In the genomic region with DNA sequence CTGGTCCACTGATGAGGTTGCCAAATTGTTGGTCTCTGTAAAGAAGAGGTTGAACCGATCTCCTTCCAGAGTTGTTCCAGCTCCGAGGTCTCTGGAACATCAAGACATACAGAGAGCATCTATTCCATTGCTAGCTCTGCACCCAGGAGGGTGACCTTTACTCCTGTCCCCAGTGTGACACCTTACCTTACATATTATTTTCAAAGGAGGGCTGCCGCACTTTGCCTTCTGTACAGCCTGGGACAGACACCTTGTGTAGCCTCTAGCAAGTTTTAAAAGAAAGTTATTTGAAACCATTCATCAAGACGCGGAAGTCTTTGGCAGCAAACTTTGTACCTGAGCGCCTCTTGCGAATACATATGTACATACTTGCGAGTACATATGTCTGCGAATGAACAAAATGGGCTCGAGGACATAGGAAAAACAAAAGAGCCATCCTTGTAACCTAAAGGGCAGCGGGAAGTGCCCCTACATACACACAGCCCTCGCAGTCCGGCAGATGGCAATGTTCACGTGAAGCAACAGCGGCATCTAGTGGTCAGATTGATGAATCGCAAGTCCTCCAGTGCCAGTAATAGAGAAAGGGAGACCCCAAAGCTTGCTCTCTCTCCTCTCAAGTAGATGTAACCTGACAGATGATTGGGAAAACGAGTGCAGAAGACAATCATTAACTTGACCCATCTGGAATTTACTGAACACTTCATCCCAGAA, we compare ENCODE assay signal across 8 mouse cellular contexts.
A peak's percentile ranks its signal among the peaks of the same experiment; 100 is the strongest.
DNase-seq lines count a peak whose midpoint lies in the region; ATAC-seq and TF ChIP-seq lines count a peak whose summit lies in the region.

No protein-coding gene starts in this region.

- intact Hi-C loops in heart, postnatal 14 days (cut with DNase I): loop anchor here (1.0 to 10.0 kb wide), 4 partner anchors 131 to 1001 kb away; partner anchors contain the start of gene Wif1

- peak; percentile 84 for TF ChIP-seq RAD21 in MEL (IDR thresholded peaks at IDR 0.05; ENCODE audit: low read depth, low read length)

- no peak overlapping the region for H3K9ac ChIP-seq in MEL (ENCODE audit: control insufficient read depth, low read depth, low read length, poor library complexity, severe bottlenecking)
- no peak overlapping the region for H3K9ac ChIP-seq in embryonic facial prominence, embryonic 12.5 days
- no peak overlapping the region for H3K9ac ChIP-seq in lung, embryonic 16.5 days (ENCODE audit: low read length)

- TF ChIP-seq POLR2A in MEL (IDR thresholded peaks at IDR 0.05; ENCODE audit: control insufficient read depth in 1 of 2, insufficient read depth in 1 of 2, low read depth in 1 of 2, low read length in 2 of 2, poor library complexity in 1 of 2): no peak
- no peak for TF ChIP-seq POLR2A in bone marrow, adult 2 months (IDR thresholded peaks at IDR 0.05; ENCODE audit: borderline replicate concordance, control insufficient read depth, low read depth, low read length)

- H3K4me2 ChIP-seq in embryonic facial prominence, embryonic 12.5 days (replicated peaks): peak overlapping the region; percentile 31
- H3K4me2 ChIP-seq in lung, embryonic 16.5 days (ENCODE audit: low read depth, low read length): no peak overlapping the region

- H3K27me3 ChIP-seq in MEL (ENCODE audit: control insufficient read depth in 1 of 2, insufficient read depth in 2 of 2, low read length in 2 of 2): no peaks in the 10 kb centered on the region
- 0 out of 2 replicates have a peak, but pooled peaks cover 3% of the 10 kb centered on the region for H3K27me3 ChIP-seq in embryonic facial prominence, embryonic 12.5 days
- no peaks in the 10 kb centered on the region for H3K27me3 ChIP-seq in lung, embryonic 16.5 days (ENCODE audit: control insufficient read depth, insufficient read depth, low read depth, low read length)

- H3K27ac ChIP-seq in MEL (ENCODE audit: control insufficient read depth, low read depth, low read length): no peak overlapping the region
- H3K27ac ChIP-seq in bone marrow, adult 2 months (ENCODE audit: control insufficient read depth, insufficient read depth, low read depth, low read length, poor library complexity): no peak overlapping the region
- H3K27ac ChIP-seq in embryonic facial prominence, embryonic 12.5 days: no peak overlapping the region
- H3K27ac ChIP-seq in lung, embryonic 16.5 days (ENCODE audit: low read length): no peak overlapping the region

- WGBS in bone marrow, adult 2 months: 24% methylated on average over 17 of the region's 17 CpGs
- WGBS in embryonic facial prominence, embryonic 12.5 days: 22% methylated on average over 17 of the region's 17 CpGs
- 24% methylated on average over 17 of the region's 17 CpGs for WGBS in lung, embryonic 16.5 days

- TF ChIP-seq EP300 in MEL (IDR thresholded peaks at IDR 0.05; ENCODE audit: low read depth in 1 of 2, low read length in 2 of 2): no peak

- no peak for ATAC-seq in embryonic facial prominence, embryonic 12.5 days (ENCODE audit: insufficient number of reproducible peaks, insufficient read depth, low FRiP score, low TSS enrichment)
- peak; percentile 48 for ATAC-seq in lung, embryonic 16.5 days (ENCODE audit: low read depth)

- peak; percentile 88 to 94 (median 94) for TF ChIP-seq CTCF in MEL (IDR thresholded peaks at IDR 0.05 in 2 of 3, conservative IDR thresholded peaks at IDR 0.05 in 1 of 3; ENCODE audit: control insufficient read depth in 1 of 3, insufficient read depth in 1 of 3, low read depth in 2 of 3, low read length in 3 of 3, poor library complexity in 1 of 3, severe bottlenecking in 1 of 3)
- TF ChIP-seq CTCF in bone marrow, adult 2 months (IDR thresholded peaks at IDR 0.05; ENCODE audit: control insufficient read depth, insufficient read depth, low read length): peak; percentile 93

- DNase-seq in MEL (ENCODE audit: low read depth, low spot score): peak; percentile 81
- peak; percentile 57 to 78 for DNase-seq in heart, postnatal 14 days
- peak; percentile 36 to 76 for DNase-seq in kidney, postnatal 36 days
- DNase-seq in ovary, postnatal 10 days (ENCODE audit: low spot score): peak; percentile 35
- DNase-seq in thymus, postnatal 25 days: peak; percentile 70

- peaks cover 0 to 4% of the 10 kb centered on the region in 2 experiments; a peak in 2 of 4 replicates for H3K36me3 ChIP-seq in MEL (ENCODE audit: control insufficient read depth in 1 of 2, insufficient read depth in 2 of 2, low read length in 2 of 2)
- H3K36me3 ChIP-seq in embryonic facial prominence, embryonic 12.5 days: no peaks in the 10 kb centered on the region
- H3K36me3 ChIP-seq in lung, embryonic 16.5 days (ENCODE audit: control insufficient read depth, insufficient read depth, low read length): no peaks in the 10 kb centered on the region

- H3K4me1 ChIP-seq in MEL (ENCODE audit: control insufficient read depth in 1 of 2, insufficient read depth in 2 of 2, low read length in 2 of 2): peaks cover 0 to 6% of the 10 kb centered on the region in 2 experiments; a peak in 3 of 4 replicates
- peaks cover 1% of the 10 kb centered on the region; the same call in 1 of the 2 replicates for H3K4me1 ChIP-seq in bone marrow, adult 2 months (ENCODE audit: control insufficient read depth, insufficient read depth, low read length)
- peaks cover 2% of the 10 kb centered on the region; the same call in 1 of the 2 replicates for H3K4me1 ChIP-seq in embryonic facial prominence, embryonic 12.5 days
- peaks cover 3% of the 10 kb centered on the region for H3K4me1 ChIP-seq in lung, embryonic 16.5 days (replicated peaks; ENCODE audit: control insufficient read depth, insufficient read depth, low read length)

- H3K9me3 ChIP-seq in MEL (replicated peaks; ENCODE audit: insufficient read depth, low read length): no peaks in the 10 kb centered on the region
- H3K9me3 ChIP-seq in embryonic facial prominence, embryonic 12.5 days: no peaks in the 10 kb centered on the region
- H3K9me3 ChIP-seq in lung, embryonic 16.5 days (ENCODE audit: control insufficient read depth, low read length): no peaks in the 10 kb centered on the region

- no peak overlapping the region for H3K4me3 ChIP-seq in MEL (ENCODE audit: control insufficient read depth in 1 of 2, insufficient read depth in 1 of 2, low read depth in 2 of 2, low read length in 2 of 2)
- H3K4me3 ChIP-seq in bone marrow, adult 2 months (replicated peaks; ENCODE audit: control insufficient read depth, low read depth, low read length): no peak overlapping the region
- H3K4me3 ChIP-seq in embryonic facial prominence, embryonic 12.5 days: no peak overlapping the region
- H3K4me3 ChIP-seq in lung, embryonic 16.5 days (ENCODE audit: low read length): no peak overlapping the region

- H3K79me2 ChIP-seq in MEL (ENCODE audit: control insufficient read depth, insufficient read depth, low read length, poor library complexity): no peaks in the 10 kb centered on the region

TF ChIP-seq in MEL, 35 proteins besides CTCF, POLR2A, EP300 and RAD21:
- TF ChIP-seq ETS1 (IDR thresholded peaks at IDR 0.05; ENCODE audit: low read depth, low read length) (no peak), NRF1 (IDR thresholded peaks at IDR 0.05; ENCODE audit: insufficient read depth, low read depth, low read length, poor library complexity, severe bottlenecking) (no peak), MAZ (IDR thresholded peaks at IDR 0.05; ENCODE audit: low read depth, low read length) (no peak), MEF2A (IDR thresholded peaks at IDR 0.05; ENCODE audit: extremely low read depth, insufficient replicate concordance, low read depth, low read length, poor library complexity, severe bottlenecking) (no peak), GABPA (IDR thresholded peaks at IDR 0.05; ENCODE audit: low read depth, low read length) (no peak), USF1 (IDR thresholded peaks at IDR 0.05; ENCODE audit: low read depth, low read length) (peak; percentile 55; the same call in 1 of the 2 replicates), ZKSCAN1 (IDR thresholded peaks at IDR 0.05; ENCODE audit: low read depth, low read length) (no peak), SMC3 (IDR thresholded peaks at IDR 0.05; ENCODE audit: low read depth, low read length) (peak; percentile 75), MYB (IDR thresholded peaks at IDR 0.05; ENCODE audit: low read depth, low read length) (no peak), ZNF384 (IDR thresholded peaks at IDR 0.05; ENCODE audit: low read depth, low read length) (no peak), MAX (IDR thresholded peaks at IDR 0.05; ENCODE audit: low read length) (0 out of 2 replicates have a peak, but pooled peaks have one; percentile 17), TAL1 (IDR thresholded peaks at IDR 0.05; ENCODE audit: low read length) (no peak), MYC (IDR thresholded peaks at IDR 0.05; ENCODE audit: low read depth, low read length) (no peak), BHLHE40 (IDR thresholded peaks at IDR 0.05; ENCODE audit: borderline replicate concordance, low read depth, low read length) (no peak), POLR2AphosphoS5 (IDR thresholded peaks at IDR 0.05; ENCODE audit: borderline replicate concordance, low read depth, low read length) (no peak), TCF12 (IDR thresholded peaks at IDR 0.05; ENCODE audit: low read depth, low read length) (no peak), ZC3H11A (IDR thresholded peaks at IDR 0.05; ENCODE audit: low read depth, low read length) (peak; percentile 57), USF2 (IDR thresholded peaks at IDR 0.05; ENCODE audit: borderline replicate concordance in 1 of 2, insufficient read depth in 1 of 2, low read depth in 1 of 2, low read length in 2 of 2) (no peak), GATA1 (IDR thresholded peaks at IDR 0.05; ENCODE audit: low read depth, low read length) (no peak), E2F4 (IDR thresholded peaks at IDR 0.05; ENCODE audit: borderline replicate concordance, low read depth, low read length) (no peak), ELF1 (IDR thresholded peaks at IDR 0.05; ENCODE audit: low read depth, low read length) (no peak), POLR2AphosphoS2 (IDR thresholded peaks at IDR 0.05; ENCODE audit: low read length) (no peak), RCOR1 (IDR thresholded peaks at IDR 0.05; ENCODE audit: low read depth, low read length) (no peak), SIN3A (IDR thresholded peaks at IDR 0.05; ENCODE audit: low read length) (0 out of 2 replicates have a peak, but pooled peaks have one; percentile 17), MXI1 (IDR thresholded peaks at IDR 0.05; ENCODE audit: low read depth, low read length) (no peak), JUND (IDR thresholded peaks at IDR 0.05; ENCODE audit: low read depth, low read length) (no peak)
